Mouse (Mus musculus) ES-Bruce4 (cell line): ENCODE data around the gene Chmp6. TPM values are rescaled to one million over a fixed set of nuclear protein-coding genes. Genes with fewer than 3 reads are reported as not detected.

Experiments used
- H3K27ac ChIP-seq: 2 replicates; pipeline ENCODE4 v1.5.1; 2012; ENCODE audit warnings: low read length, inconsistent platforms; ENCODE audit not compliant: insufficient read depth
- H3K27me3 ChIP-seq: 2 replicates; pipeline ENCODE4 v1.6.1; 2012; ENCODE audit warnings: mild to moderate bottlenecking, low read length, inconsistent platforms; ENCODE audit not compliant: control insufficient read depth, poor library complexity, insufficient read depth, severe bottlenecking
- H3K36me3 ChIP-seq: 2 replicates; pipeline ENCODE4 v1.6.1; 2012; ENCODE audit warnings: inconsistent platforms, mild to moderate bottlenecking, low read length, moderate library complexity; ENCODE audit not compliant: control insufficient read depth, poor library complexity, insufficient read depth, severe bottlenecking
- H3K4me1 ChIP-seq: one replicate; pipeline ENCODE4 v1.8.1; 2011; ENCODE audit warnings: low read length; ENCODE audit not compliant: control insufficient read depth, insufficient read depth
- H3K4me3 ChIP-seq: 2 replicates; pipeline ENCODE4 v1.5.1; 2011; ENCODE audit warnings: low read depth, mild to moderate bottlenecking, low read length
- H3K9ac ChIP-seq: 2 replicates; pipeline ENCODE4 v1.6.1; 2012; ENCODE audit warnings: low read depth, mild to moderate bottlenecking, inconsistent platforms; ENCODE audit not compliant: poor library complexity, severe bottlenecking
- H3K9me3 ChIP-seq: replicated peaks from 2 replicates; pipeline ENCODE4 v1.6.1; 2012; ENCODE audit warnings: mild to moderate bottlenecking, low read length, inconsistent platforms; ENCODE audit not compliant: control insufficient read depth, poor library complexity, insufficient read depth, severe bottlenecking
- CTCF ChIP-seq: IDR thresholded peaks from one replicate; pipeline ENCODE4 v1.8.1; 2011; ENCODE audit warnings: low read depth, low read length
- EP300 ChIP-seq: IDR thresholded peaks from 2 replicates; pipeline ENCODE4 v1.6.1; 2011; ENCODE audit warnings: low read depth, low read length; ENCODE audit not compliant: insufficient read depth
- POLR2A ChIP-seq: IDR thresholded peaks from one replicate; pipeline ENCODE4 v1.8.1; 2011; ENCODE audit warnings: low read length; ENCODE audit not compliant: insufficient read depth
- polyA plus RNA-seq: library from polyadenylated mRNA; stranded (reverse); fragments of >200 nt; gene quantifications from 2 replicates; pipeline ENCODE4 v1.2.4, GENCODE M21; 2011; ENCODE audit warnings: low read depth; ENCODE audit not compliant: missing spikeins, insufficient read depth, insufficient read length

Chmp6 gene
- polyA plus RNA-seq, 1 experiment = 25.4 TPM

GRCm38 (mm10) chr11:119891601-119892215, 21.5 kb upstream of the Chmp6 start:
- TF ChIP-seq CTCF (no peak), EP300 (no peak), POLR2A (no peak)
- Histone ChIP-seq H3K9me3 (no peaks in the 10 kb centered on the region), H3K36me3 (no peaks in the 10 kb centered on the region; the same call in 1 of the 2 replicates), H3K9ac (no peak overlapping the region), H3K27ac (no peak overlapping the region), H3K4me1 (no peaks in the 10 kb centered on the region), H3K4me3 (no peak overlapping the region), H3K27me3 (no peaks in the 10 kb centered on the region)

- H3K4me3 ChIP-seq = no peak overlapping the region
- no peaks in the 10 kb centered on the region for H3K9me3 ChIP-seq
- no peak overlapping the region for H3K9ac ChIP-seq
- H3K36me3 ChIP-seq = no peaks in the 10 kb centered on the region
- H3K27me3 ChIP-seq = no peaks in the 10 kb centered on the region
- TF ChIP-seq CTCF (no peak), POLR2A (no peak), EP300 (no peak)
- no peak overlapping the region for H3K27ac ChIP-seq
- H3K4me1 ChIP-seq = no peaks in the 10 kb centered on the region
These were observed 19.5 kb upstream of the Chmp6 start for GRCm38 (mm10) chr11:119893667-119894236.

- TF ChIP-seq EP300 (no peak), CTCF (no peak), POLR2A (no peak)
- Histone ChIP-seq H3K36me3 (no peaks in the 10 kb centered on the region), H3K9ac (no peak overlapping the region), H3K27me3 (no peaks in the 10 kb centered on the region), H3K27ac (no peak overlapping the region), H3K4me1 (no peaks in the 10 kb centered on the region), H3K9me3 (no peaks in the 10 kb centered on the region), H3K4me3 (no peak overlapping the region)
These were observed 18.6 kb upstream of the Chmp6 start for GRCm38 (mm10) chr11:119894634-119895033.

- Histone ChIP-seq H3K4me3 (0 out of 2 replicates have a peak overlapping the region, but pooled peaks have one; percentile 7), H3K9ac (no peak overlapping the region), H3K27ac (no peak overlapping the region), H3K9me3 (no peaks in the 10 kb centered on the region), H3K36me3 (no peaks in the 10 kb centered on the region), H3K4me1 (no peaks in the 10 kb centered on the region), H3K27me3 (no peaks in the 10 kb centered on the region)
- no peak for TF ChIP-seq CTCF
- TF ChIP-seq EP300 = no peak
- TF ChIP-seq POLR2A = no peak
These were observed 16.2 kb upstream of the Chmp6 start for GRCm38 (mm10) chr11:119897041-119897440.

GRCm38 (mm10) chr11:119898976-119899375, 14.3 kb upstream of the Chmp6 start:
- no peaks in the 10 kb centered on the region for H3K27me3 ChIP-seq
- no peak overlapping the region for H3K9ac ChIP-seq
- no peaks in the 10 kb centered on the region for H3K9me3 ChIP-seq
- TF ChIP-seq CTCF = no peak
- no peak for TF ChIP-seq POLR2A
- TF ChIP-seq EP300 = no peak
- no peaks in the 10 kb centered on the region for H3K36me3 ChIP-seq
- no peak overlapping the region for H3K4me3 ChIP-seq
- H3K27ac ChIP-seq = no peak overlapping the region
- no peaks in the 10 kb centered on the region for H3K4me1 ChIP-seq

GRCm38 (mm10) chr11:119901174-119901573, 12.1 kb upstream of the Chmp6 start:
- TF ChIP-seq POLR2A = no peak
- no peak for TF ChIP-seq EP300
- no peak for TF ChIP-seq CTCF
- no peaks in the 10 kb centered on the region for H3K9me3 ChIP-seq
- H3K4me3 ChIP-seq = no peak overlapping the region
- no peaks in the 10 kb centered on the region for H3K27me3 ChIP-seq
- H3K4me1 ChIP-seq = no peaks in the 10 kb centered on the region
- H3K27ac ChIP-seq = no peak overlapping the region
- H3K36me3 ChIP-seq = no peaks in the 10 kb centered on the region
- no peak overlapping the region for H3K9ac ChIP-seq
